Mouse (Mus musculus) kidney, adult 2 months (tissue): ENCODE measurements around the gene Isoc2b. TPM values are rescaled to one million over a fixed set of nuclear protein-coding genes. Genes with fewer than 3 reads are reported as not detected.

ENCODE experiments used
- DNase-seq: peaks from one replicate; pipeline ENCODE4 v3.0.0; 2021
- H3K27ac ChIP-seq: fragments of 200-500 bp; 2 replicates; pipeline ENCODE4 v1.5.1; 2012; ENCODE audit warnings: low read depth, low read length, control low read depth, inconsistent platforms; ENCODE audit not compliant: insufficient read depth
- H3K27me3 ChIP-seq: fragments of 200-500 bp; replicated peaks from 2 replicates; pipeline ENCODE4 v1.6.1; 2012; ENCODE audit warnings: mild to moderate bottlenecking, moderate library complexity, low read length, inconsistent platforms; ENCODE audit not compliant: control insufficient read depth, insufficient read depth
- H3K36me3 ChIP-seq: fragments of 200-500 bp; 2 replicates; pipeline ENCODE4 v1.6.1; 2012; ENCODE audit warnings: mild to moderate bottlenecking, moderate library complexity, low read length, inconsistent platforms; ENCODE audit not compliant: control insufficient read depth, insufficient read depth
- H3K4me1 ChIP-seq: fragments of 200-500 bp; 2 replicates; pipeline ENCODE4 v1.6.1; 2011; ENCODE audit warnings: low read length; ENCODE audit not compliant: control insufficient read depth, insufficient read depth
- H3K4me3 ChIP-seq: fragments of 200-500 bp; 2 replicates; pipeline ENCODE4 v1.5.1; 2011; ENCODE audit warnings: mild to moderate bottlenecking, low read depth, low read length, control low read depth; ENCODE audit not compliant: insufficient read depth
- CTCF ChIP-seq: fragments of 200-500 bp; conservative IDR thresholded peaks from 2 replicates; pipeline ENCODE4 v1.5.1; 2011; ENCODE audit warnings: low read depth, mild to moderate bottlenecking, control low read depth, low read length, moderate library complexity, mixed read lengths; ENCODE audit not compliant: insufficient read depth, insufficient read length
- POLR2A ChIP-seq: fragments of 200-500 bp; IDR thresholded peaks from one replicate; pipeline ENCODE4 v1.6.1; 2011; ENCODE audit warnings: low read depth, low read length, control low read depth
- WGBS: fragments of 180-500 bp; shearing (Covaris S2); methylation state at CpG from one replicate; pipeline ENCODE4 v1.1.7; 2018; 5-methylcytosine and 5-hydroxymethylcytosine counted together
- polyA plus RNA-seq: library from polyadenylated mRNA; depleted of rRNA; stranded (reverse); fragments of >200 nt; gene quantifications from 2 replicates; pipeline ENCODE4 v1.2.3, GENCODE M21; 2012; rRNA removed

The Isoc2b gene
- polyA plus RNA-seq: 41.1 and 47.9 TPM in 2 replicates

- WGBS: 62% methylated on average over 6 of the region's 6 CpGs
- H3K27ac ChIP-seq: no peak within 1 kb of the TSS
- H3K4me3 ChIP-seq: no peak within 1 kb of the TSS
- peaks cover 12% of the 10 kb centered on the region for H3K4me1 ChIP-seq
- TF ChIP-seq POLR2A: no peak
- no peak for TF ChIP-seq CTCF
- no peak for DNase-seq
- H3K27me3 ChIP-seq: no peaks in the 10 kb centered on the region
- no peaks in the 10 kb centered on the region for H3K36me3 ChIP-seq
Observed at GRCm38 (mm10) chr7:4870133-4870532, at the start of gene Isoc2b. Gene Isoc2b (minus strand): TSS chr7:4870258.

- TF ChIP-seq POLR2A (no peak), CTCF (no peak)
- no peak for DNase-seq
- no peaks in the 10 kb centered on the region for H3K27me3 ChIP-seq
- 89% methylated on average over 20 of the region's 21 CpGs for WGBS
- H3K4me1 ChIP-seq: peaks cover 28% of the 10 kb centered on the region
- no peak overlapping the region for H3K4me3 ChIP-seq
- H3K36me3 ChIP-seq: no peaks in the 10 kb centered on the region; the same call in 1 of the 2 replicates
- no peak overlapping the region for H3K27ac ChIP-seq
Observed at GRCm38 (mm10) chr7:4919096-4919495, 49.0 kb upstream of the Isoc2b start.

GRCm38 (mm10) chr7:4918681-4919080 lies 48.6 kb upstream of the Isoc2b start:
- Histone ChIP-seq H3K36me3 (no peaks in the 10 kb centered on the region; the same call in 1 of the 2 replicates), H3K4me3 (no peak overlapping the region), H3K27me3 (no peaks in the 10 kb centered on the region), H3K4me1 (peaks cover 25% of the 10 kb centered on the region), H3K27ac (no peak overlapping the region)
- 92% methylated on average over 15 of the region's 15 CpGs for WGBS
- TF ChIP-seq POLR2A: no peak
- no peak for TF ChIP-seq CTCF
- DNase-seq: no peak

- Histone ChIP-seq H3K27me3 (no peaks in the 10 kb centered on the region), H3K4me3 (no peak overlapping the region), H3K36me3 (no peaks in the 10 kb centered on the region; the same call in 1 of the 2 replicates), H3K27ac (no peak overlapping the region), H3K4me1 (peaks cover 16% of the 10 kb centered on the region)
- DNase-seq: no peak
- TF ChIP-seq POLR2A (no peak), CTCF (no peak)
- 90% methylated on average over 2 of the region's 2 CpGs for WGBS
Observed at GRCm38 (mm10) chr7:4917494-4917893, 47.4 kb upstream of the Isoc2b start.

- H3K27ac ChIP-seq: peak overlapping the region; percentile 75
- TF ChIP-seq POLR2A: no peak
- no peak for TF ChIP-seq CTCF
- H3K4me3 ChIP-seq: peak overlapping the region; percentile 81
- peaks cover 16% of the 10 kb centered on the region for H3K4me1 ChIP-seq
- no peaks in the 10 kb centered on the region; the same call in 1 of the 2 replicates for H3K36me3 ChIP-seq
- H3K27me3 ChIP-seq: no peaks in the 10 kb centered on the region
- 5% methylated on average over 14 of the region's 14 CpGs for whole genome bisulfite sequencing
- DNase-seq: peak; percentile 37
Observed at GRCm38 (mm10) chr7:4915669-4916416, 45.8 kb upstream of the Isoc2b start.

GRCm38 (mm10) chr7:4915007-4915665 lies 45.1 kb upstream of the Isoc2b start, which contains the start of gene Zfp628:
Gene Zfp628 (plus strand): TSS chr7:4915217.
- WGBS: under 1% methylated on average over 56 of the region's 56 CpGs
- peak within 1 kb of the TSS; percentile 81 for H3K4me3 ChIP-seq
- TF ChIP-seq CTCF (no peak), POLR2A (peak; percentile 70)

GRCm38 (mm10) chr7:4912248-4912647 lies 42.2 kb upstream of the Isoc2b start:
- H3K27me3 ChIP-seq: no peaks in the 10 kb centered on the region
- H3K36me3 ChIP-seq: no peaks in the 10 kb centered on the region
- no peak overlapping the region for H3K27ac ChIP-seq
- no peak overlapping the region for H3K4me3 ChIP-seq
- TF ChIP-seq CTCF (no peak), POLR2A (no peak)
- H3K4me1 ChIP-seq: peaks cover 16% of the 10 kb centered on the region
- no peak for DNase-seq
- 73% methylated on average over 5 of the region's 5 CpGs for WGBS

More at GRCm38 (mm10) chr7:4915007-4915665, 45.1 kb upstream of the Isoc2b start, which contains the start of gene Zfp628:
- Histone ChIP-seq H3K4me1 (peaks cover 16% of the 10 kb centered on the region), H3K27ac (peak within 1 kb of the TSS; percentile 90), H3K36me3 (no peaks in the 10 kb centered on the region; the same call in 1 of the 2 replicates), H3K27me3 (no peaks in the 10 kb centered on the region)
- peak; percentile 96 for DNase-seq
